Mouse (Mus musculus): Measurements from ENCODE around the gene Cacna1a. TPM values are rescaled to one million over a fixed set of nuclear protein-coding genes. Genes with fewer than 3 reads are reported as not detected.

Gene Cacna1a
- total RNA-seq (2021) = 100 to 1,000 TPM; 243 to 258 TPM
- long read RNA-seq, experiment 1, full-length matches to known transcripts = 2 of 30 reads
- long read RNA-seq, experiment 1, partial matches to known transcripts = 17 of 30 reads
- long read RNA-seq, experiment 1, other reads (novel, unspliced or antisense) = 11 of 30 reads
- long read RNA-seq, experiment 2, full-length matches to known transcripts = 2 of 32 reads
- long read RNA-seq, experiment 2, partial matches to known transcripts = 10 of 32 reads
- long read RNA-seq, experiment 2, other reads (novel, unspliced or antisense) = 20 of 32 reads

GRCm38 (mm10) chr8:84388275-84388674 is at the start of gene Cacna1a:
Gene Cacna1a, plus strand, starts transcription at chr8:84388440.
- Histone ChIP-seq H3K27ac (no peak within 1 kb of the TSS), H3K4me3 (no peak within 1 kb of the TSS)
- no peak for TF ChIP-seq CTCF (IDR thresholded peaks at IDR 0.05)
- intact Hi-C loops (cut with DNase I) = no loop called here
- DNase-seq (ENCODE audit: extremely low spot score in 1 of 2, low spot score in 2 of 2) = no peak

DNA sequence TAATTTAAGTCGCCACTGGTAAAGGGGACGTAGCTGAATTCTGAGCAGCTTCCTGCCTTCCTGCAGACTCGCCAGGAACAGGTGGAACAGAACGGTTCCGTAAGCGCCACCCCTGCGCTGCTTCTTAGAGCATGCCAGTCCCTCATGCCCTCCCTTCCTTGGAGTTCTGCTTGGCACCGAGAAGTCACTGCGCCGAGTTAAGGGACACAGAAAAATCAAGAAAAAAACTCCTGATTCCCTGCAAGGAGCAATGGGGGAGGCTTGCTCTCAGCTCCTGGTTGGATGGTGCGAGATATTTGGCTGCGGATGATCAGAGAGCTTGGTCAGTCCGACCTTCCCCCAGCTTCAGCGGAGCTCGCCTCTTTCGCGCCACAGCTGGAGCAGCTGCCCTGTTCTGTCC is 49.7 kb upstream of the Cacna1a start:
- H3K27ac ChIP-seq = peak overlapping the region; percentile 36
- peak in 1 of 2 experiments; percentile 42 for DNase-seq (ENCODE audit: extremely low spot score in 1 of 2, low spot score in 2 of 2)
- no peak for TF ChIP-seq CTCF (IDR thresholded peaks at IDR 0.05)
- H3K4me3 ChIP-seq = peak overlapping the region; percentile 47
- intact Hi-C loops (cut with DNase I) = loop anchor here (5.0 kb wide), 1 partner anchor 41 kb away; no protein-coding TSS in a partner anchor

- no peak for TF ChIP-seq CTCF (IDR thresholded peaks at IDR 0.05)
- DNase-seq (ENCODE audit: extremely low spot score in 1 of 2, low spot score in 2 of 2) = no peak
- Histone ChIP-seq H3K27ac (no peak overlapping the region), H3K4me3 (peak overlapping the region; percentile 47; the same call in 1 of the 2 replicates)
- intact Hi-C loops (cut with DNase I) = loop anchor here (5.0 kb wide), 1 partner anchor 42 kb away; no protein-coding TSS in a partner anchor
Observed at GRCm38 (mm10) chr8:84339320-84339719, 48.9 kb upstream of the Cacna1a start.

- no peak for TF ChIP-seq CTCF (IDR thresholded peaks at IDR 0.05)
- H3K4me3 ChIP-seq = no peak overlapping the region
- H3K27ac ChIP-seq = no peak overlapping the region
- no peak for DNase-seq (ENCODE audit: extremely low spot score in 1 of 2, low spot score in 2 of 2)
- intact Hi-C loops (cut with DNase I) = loop anchor here (5.0 kb wide), 1 partner anchor 43 kb away; no protein-coding TSS in a partner anchor
Observed at GRCm38 (mm10) chr8:84339867-84340266, 48.4 kb upstream of the Cacna1a start.

DNA sequence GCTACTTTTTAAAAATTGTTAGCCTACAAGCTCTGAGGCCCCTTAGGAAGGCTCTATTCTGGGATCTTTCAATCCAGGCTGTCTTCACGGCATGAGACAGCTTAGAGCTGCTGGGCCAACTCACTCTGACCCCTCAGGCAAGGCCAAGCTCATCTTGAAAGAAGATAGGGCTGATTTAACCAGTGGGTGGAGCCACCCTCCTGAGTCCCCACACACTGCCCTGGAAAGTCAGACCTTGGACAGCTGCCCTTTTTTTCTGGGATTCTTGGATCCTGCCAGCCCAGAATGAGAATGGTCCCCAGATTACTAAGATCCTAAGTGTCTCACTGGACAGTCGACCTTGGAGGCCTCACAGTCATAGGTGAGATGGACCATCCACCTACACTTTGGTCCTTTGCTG is 47.6 kb upstream of the Cacna1a start:
- H3K27ac ChIP-seq = no peak overlapping the region
- TF ChIP-seq CTCF (IDR thresholded peaks at IDR 0.05) = no peak
- no peak for DNase-seq (ENCODE audit: extremely low spot score in 1 of 2, low spot score in 2 of 2)
- no peak overlapping the region for H3K4me3 ChIP-seq
- intact Hi-C loops (cut with DNase I) = no loop called here

- no peak overlapping the region for H3K27ac ChIP-seq
- intact Hi-C loops (cut with DNase I) = no loop called here
- no peak for TF ChIP-seq CTCF (IDR thresholded peaks at IDR 0.05)
Observed at GRCm38 (mm10) chr8:84345493-84345892, 42.7 kb upstream of the Cacna1a start.

DNA sequence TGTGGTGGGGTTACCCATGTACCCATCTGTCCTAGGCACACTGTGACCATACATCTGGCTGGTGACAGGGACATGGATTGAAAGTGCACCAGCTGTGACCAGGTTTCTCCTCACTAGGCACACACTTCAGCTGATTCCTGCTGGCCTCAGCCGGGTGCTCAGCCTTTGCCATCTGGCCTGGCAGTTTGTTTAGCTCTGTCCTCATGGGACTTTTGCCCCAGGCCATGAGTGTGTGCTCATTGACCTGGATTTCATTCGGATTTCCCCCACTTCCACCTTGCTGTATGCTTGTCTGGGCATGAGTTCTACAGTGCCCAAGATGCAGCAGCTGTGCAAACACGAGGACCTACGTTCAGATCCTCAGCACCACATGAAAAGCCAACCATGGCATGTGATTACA is 41.8 kb upstream of the Cacna1a start:
- Histone ChIP-seq H3K4me3 (no peak overlapping the region), H3K27ac (no peak overlapping the region)
- intact Hi-C loops (cut with DNase I) = no loop called here
- no peak for TF ChIP-seq CTCF (IDR thresholded peaks at IDR 0.05)
- no peak for DNase-seq (ENCODE audit: extremely low spot score in 1 of 2, low spot score in 2 of 2)

More at GRCm38 (mm10) chr8:84345493-84345892, 42.7 kb upstream of the Cacna1a start:
- DNase-seq (ENCODE audit: extremely low spot score in 1 of 2, low spot score in 2 of 2) = no peak
- H3K4me3 ChIP-seq = no peak overlapping the region

- no peak for TF ChIP-seq CTCF (IDR thresholded peaks at IDR 0.05)
- Histone ChIP-seq H3K4me3 (no peak overlapping the region), H3K27ac (no peak overlapping the region)
- intact Hi-C loops (cut with DNase I) = no loop called here
- no peak for DNase-seq (ENCODE audit: extremely low spot score in 1 of 2, low spot score in 2 of 2)
Observed at GRCm38 (mm10) chr8:84349526-84349925, 38.7 kb upstream of the Cacna1a start.

- DNase-seq (ENCODE audit: extremely low spot score in 1 of 2, low spot score in 2 of 2) = no peak
- intact Hi-C loops (cut with DNase I) = no loop called here
- no peak overlapping the region for H3K4me3 ChIP-seq
- TF ChIP-seq CTCF (IDR thresholded peaks at IDR 0.05) = no peak
- H3K27ac ChIP-seq = no peak overlapping the region
Observed at GRCm38 (mm10) chr8:84350960-84351359, 37.3 kb upstream of the Cacna1a start.

DNA sequence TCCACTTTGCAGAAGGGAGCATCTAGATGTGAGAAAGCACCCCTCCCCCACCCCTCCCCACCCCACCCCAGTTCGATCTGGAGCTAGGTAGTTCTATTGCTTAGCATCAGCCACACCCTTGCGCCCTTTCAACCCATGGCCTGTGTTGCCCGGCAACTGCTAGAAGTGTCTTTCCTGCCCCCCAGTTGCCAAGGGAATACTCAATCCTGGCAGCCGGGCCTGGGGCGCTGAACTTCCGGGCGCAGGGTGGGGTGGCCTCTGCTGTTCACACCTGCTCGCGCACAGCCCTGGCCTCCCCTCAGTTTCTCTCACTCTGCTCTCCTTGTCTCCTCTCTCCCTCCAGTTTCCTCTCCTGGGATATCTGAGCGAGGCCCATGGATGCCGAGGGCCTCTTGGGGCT is 31.8 kb upstream of the Cacna1a start:
- no peak for TF ChIP-seq CTCF (IDR thresholded peaks at IDR 0.05)
- H3K27ac ChIP-seq = no peak overlapping the region
- intact Hi-C loops (cut with DNase I) = loop anchor here (2.0 to 5.0 kb wide), 2 partner anchors 170 to 319 kb away; no protein-coding TSS in a partner anchor
- no peak overlapping the region for H3K4me3 ChIP-seq
- DNase-seq (ENCODE audit: extremely low spot score in 1 of 2, low spot score in 2 of 2) = no peak

GRCm38 (mm10) chr8:84357631-84358371 is 30.4 kb upstream of the Cacna1a start:
- intact Hi-C loops (cut with DNase I) = loop anchor here (1.0 to 5.0 kb wide), 3 partner anchors 66 to 320 kb away; no protein-coding TSS in a partner anchor
- H3K4me3 ChIP-seq = no peak overlapping the region
- H3K27ac ChIP-seq = no peak overlapping the region
- TF ChIP-seq CTCF (IDR thresholded peaks at IDR 0.05) = peak; percentile 90
- peak; percentile 68 to 81 for DNase-seq (ENCODE audit: extremely low spot score in 1 of 2, low spot score in 2 of 2)

Measured in left cerebral cortex, adult 2 months (tissue).